Mouse (Mus musculus): ENCODE results near the gene Atxn7l3b.
"Not testable (repeated sequence)": the region's sequence is repeated elsewhere in the genome, so short reads cannot be mapped to it uniquely, and the experiment has no call there.

The Atxn7l3b gene

DNA sequence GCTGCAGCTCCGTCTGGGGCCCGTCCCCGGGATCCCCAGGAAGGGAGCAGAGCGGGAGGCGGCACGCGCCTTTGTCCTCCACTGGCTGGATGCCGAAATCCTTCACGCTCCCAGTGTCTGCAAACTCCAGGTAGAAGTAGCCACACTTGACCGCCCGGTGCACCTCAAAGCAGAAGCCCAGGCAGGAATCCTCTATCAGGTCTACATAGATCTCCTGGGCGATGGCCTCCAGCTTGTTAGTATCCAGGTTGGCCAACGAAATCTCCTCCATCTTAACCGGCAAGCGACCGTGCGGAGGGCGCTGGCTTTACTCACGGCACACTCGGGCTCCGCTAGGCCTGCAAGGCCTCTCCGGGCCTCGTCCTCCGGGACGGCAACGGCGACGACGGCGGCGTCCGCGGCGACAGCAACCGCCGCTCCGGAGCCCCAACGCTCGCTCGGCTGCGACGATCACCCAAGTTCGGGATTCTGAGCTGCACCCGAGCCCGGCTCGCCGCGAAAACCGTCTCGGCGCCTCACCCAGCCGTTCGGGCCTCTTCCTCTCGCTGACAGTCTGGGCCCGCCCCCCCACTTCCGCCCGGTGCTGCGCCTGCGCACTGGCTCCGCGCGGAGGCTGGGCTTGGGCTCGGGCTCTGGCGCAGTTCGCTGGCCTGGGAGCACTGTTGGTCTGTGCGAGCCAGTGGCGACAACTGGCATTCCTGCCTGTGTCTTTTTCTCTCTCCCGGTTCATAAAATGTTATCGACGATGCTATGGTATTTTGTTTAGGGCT lies at the start of gene Atxn7l3b:
Gene Atxn7l3b, minus strand, starts transcription at position 550 of the 770 bp plus-strand sequence.
- peak; percentile 95 for DNase-seq (ENCODE audit: low read depth, low spot score)

GRCm38 (mm10) chr10:112977586-112977985 lies 48.8 kb upstream of the Atxn7l3b start:
- DNase-seq (ENCODE audit: low read depth, low spot score), result no peak

- DNase-seq (ENCODE audit: low read depth, low spot score), result no peak
These were observed 44.7 kb upstream of the Atxn7l3b start for GRCm38 (mm10) chr10:112973286-112974026.

DNA sequence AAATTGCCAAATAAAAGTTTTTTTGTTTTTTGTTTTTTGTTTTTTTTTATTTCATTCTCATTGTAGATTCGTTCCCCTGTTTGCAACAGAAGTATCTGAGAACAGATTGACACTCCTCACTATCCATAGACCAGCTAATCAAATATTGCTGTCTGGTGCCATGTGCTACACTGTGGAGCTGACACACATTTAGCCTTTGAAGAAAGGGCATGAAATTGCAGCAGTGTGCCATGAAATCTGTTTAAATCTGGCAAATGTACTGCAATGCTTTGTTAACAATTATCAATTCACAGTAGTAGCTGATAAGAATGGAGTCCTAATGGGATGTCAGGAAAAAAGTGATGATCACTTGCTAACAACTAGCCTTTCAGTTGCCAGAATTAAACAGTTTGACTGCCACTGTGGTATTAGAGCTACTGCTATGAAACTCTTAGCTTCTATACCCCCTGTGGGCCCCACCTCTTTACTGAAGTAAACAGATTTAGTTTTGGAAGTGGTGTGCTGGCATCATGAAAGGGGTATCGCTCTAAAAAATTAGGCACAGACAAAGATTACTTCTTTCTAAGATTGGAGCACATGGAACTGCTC lies 41.3 kb upstream of the Atxn7l3b start:
- no peak for DNase-seq (ENCODE audit: low read depth, low spot score)

DNA sequence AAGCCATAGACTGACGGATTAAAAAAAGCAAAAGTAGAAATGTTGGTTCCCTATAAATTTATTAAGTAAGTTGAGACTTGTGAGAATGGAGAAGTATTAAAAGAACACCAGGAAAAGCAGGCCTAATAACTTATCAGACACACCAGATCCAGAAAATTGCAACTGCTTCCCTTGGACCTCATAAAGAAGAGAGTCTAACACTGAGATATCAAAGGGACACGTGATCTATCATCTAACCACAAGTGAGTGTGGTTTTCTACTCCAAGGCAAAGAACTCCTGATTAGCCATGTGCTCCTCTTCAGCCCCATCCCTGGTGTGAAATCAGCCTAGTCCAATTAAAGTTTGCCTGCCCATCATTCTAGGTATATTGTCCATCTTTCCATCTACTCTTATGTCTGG lies 38.8 kb upstream of the Atxn7l3b start:
- no peak for DNase-seq (ENCODE audit: low read depth, low spot score)

DNA sequence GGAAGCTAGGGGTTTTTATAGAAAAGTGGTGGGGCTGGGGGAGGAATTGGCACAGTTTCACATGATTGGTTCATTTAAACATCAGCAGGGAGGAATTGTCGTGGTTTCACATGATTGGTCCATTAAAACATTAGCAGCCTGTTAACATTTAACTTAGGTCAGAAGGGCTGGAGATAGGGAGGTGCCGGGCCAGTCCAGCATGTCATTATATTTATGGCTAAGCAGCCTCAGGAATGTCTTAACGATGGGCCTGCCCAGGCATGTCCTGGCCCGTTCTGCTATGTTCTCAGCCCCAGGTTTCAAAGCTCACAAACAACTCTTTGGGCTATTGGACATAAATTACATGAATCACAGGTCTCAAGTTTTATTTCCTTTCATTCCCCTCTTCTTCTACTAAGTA lies 33.4 kb upstream of the Atxn7l3b start:
- not testable (repeated sequence) for DNase-seq (ENCODE audit: low read depth, low spot score)

GRCm38 (mm10) chr10:112954140-112954539 lies 25.3 kb upstream of the Atxn7l3b start:
- no peak for DNase-seq (ENCODE audit: low read depth, low spot score)

- DNase-seq (ENCODE audit: low read depth, low spot score), result no peak
These were observed 19.7 kb upstream of the Atxn7l3b start for GRCm38 (mm10) chr10:112948453-112948852.

GRCm38 (mm10) chr10:112929222-112929615 lies 418 bp upstream of the Atxn7l3b start:
- no peak for DNase-seq (ENCODE audit: low read depth, low spot score)

DNA sequence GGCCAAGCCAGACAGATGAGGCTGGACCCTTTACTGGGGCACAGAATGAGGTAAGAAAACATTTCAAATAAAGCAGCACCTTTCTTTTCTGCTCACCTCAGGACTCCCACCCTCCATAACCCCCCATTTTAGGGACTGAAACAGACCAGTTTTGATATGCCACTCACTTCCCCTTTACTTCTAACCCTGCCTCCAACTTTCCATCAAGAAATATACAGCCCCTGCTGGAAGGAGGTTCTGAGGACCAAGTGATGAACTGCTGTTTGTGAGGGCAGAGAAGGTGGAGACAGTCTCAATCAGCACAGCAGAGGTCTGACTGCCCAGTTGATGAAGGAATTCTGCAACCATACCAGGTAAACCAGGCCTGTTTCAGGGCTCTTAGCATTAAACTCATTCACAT lies 1.8 kb downstream of the Atxn7l3b start:
- peak; percentile 3 for DNase-seq (ENCODE audit: low read depth, low spot score)

DNA sequence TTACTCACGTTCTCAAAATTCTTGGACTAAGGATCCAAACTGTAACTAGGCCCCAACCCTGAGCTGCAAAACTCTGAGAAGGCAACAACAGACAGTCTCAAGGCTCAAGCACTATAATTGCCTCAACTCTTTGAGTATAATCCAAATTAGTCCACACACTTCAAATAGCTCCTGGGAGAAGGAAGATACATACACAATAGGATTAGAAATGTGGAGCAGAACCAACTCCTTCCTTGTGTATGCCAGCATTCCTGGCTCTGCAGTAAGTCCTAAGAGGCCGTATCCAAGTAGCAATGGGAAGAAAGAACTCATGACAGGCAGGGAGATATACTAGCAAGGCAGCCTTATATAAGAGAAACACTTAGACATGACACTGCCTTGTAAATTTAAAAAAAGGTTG lies 2.5 kb downstream of the Atxn7l3b start:
- DNase-seq (ENCODE audit: low read depth, low spot score), result no peak

GRCm38 (mm10) chr10:112916575-112917190 lies 12.1 kb downstream of the Atxn7l3b start:
- no peak for DNase-seq (ENCODE audit: low read depth, low spot score)

DNA sequence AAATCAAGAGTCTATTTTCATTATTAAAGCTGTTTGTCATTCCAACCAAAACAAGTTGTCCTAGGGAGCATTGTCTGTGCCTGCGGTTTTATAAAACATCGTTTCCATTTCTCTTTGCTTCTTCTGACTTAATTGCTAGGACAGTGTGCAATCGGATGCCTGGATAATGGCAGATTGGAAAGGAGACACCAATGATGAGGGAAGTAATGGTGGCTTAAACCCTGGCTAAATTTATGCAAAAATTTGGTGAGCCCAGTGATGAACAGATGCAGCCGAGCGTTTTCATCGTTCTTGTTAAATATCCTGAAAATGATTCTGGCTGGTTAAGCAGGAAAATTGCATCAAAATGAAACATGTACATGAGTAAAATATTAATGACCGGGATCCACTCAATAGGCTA lies 28.6 kb downstream of the Atxn7l3b start:
- no peak for DNase-seq (ENCODE audit: low read depth, low spot score)

DNA sequence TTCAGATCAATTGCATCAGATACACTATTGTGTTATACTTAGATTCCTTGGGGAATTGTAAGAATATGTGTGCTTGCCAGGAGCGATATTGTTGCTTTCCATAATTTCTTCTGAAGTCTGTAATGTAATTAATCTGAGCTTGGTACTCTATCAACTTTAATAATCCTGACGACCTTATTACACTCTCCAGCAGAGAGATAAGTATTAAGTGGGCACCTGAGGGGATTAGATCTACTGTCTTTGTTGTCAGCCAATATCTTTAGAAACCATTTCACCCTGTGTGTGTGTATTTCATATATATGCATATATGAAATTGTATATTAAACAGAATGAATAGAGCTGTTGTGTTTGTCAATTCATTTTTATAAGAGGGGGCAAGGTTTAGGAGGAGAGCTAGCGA lies 29.0 kb downstream of the Atxn7l3b start:
- no peak for DNase-seq (ENCODE audit: low read depth, low spot score)

DNA sequence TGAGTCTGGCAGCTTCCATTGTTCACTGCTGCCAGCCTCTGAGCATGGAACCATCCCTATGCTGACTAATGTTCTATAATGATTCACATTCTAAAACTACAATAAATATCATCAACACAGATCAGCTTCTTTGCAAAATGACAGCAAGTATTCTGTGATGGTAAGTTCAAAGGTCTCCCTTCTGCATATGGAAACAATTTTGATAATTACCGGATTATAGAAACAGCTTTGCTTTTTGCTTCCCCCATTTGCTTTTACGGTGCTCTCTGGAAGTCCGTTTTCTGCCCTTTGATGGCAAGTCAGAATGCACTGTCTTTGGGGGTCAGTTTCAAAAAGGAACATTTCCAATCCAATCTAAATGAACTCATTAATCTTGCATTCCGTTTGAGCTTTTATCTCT lies 32.2 kb downstream of the Atxn7l3b start:
- DNase-seq (ENCODE audit: low read depth, low spot score), result no peak

DNA sequence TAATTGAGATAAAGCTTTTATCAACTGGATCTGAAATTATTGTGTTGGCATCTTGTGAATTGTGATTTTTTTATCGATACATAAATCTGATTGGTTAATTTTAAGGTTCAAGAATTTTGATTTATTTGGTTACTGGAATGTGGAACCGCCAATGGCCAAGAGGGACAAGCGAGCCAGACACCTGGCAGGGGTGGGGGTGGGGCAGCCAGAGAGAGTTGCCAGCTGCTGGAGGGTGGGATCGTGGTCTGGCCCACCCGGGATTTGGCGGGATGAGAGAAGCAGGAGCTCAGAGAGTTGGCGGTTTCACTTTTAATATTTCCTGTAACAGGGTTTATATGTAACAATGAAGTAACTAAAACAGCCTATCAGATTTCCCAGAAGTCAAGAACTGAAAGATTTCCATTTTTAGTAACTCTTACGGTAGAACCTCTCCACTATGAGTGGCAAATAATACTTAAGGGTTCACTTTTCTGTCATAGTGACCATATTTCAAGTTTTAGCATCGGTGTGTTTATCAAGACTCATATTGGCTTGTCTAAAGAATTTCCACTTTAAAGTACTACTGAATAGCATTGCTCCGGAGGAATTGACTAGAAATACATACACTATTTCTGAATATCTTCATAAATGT lies 35.1 kb downstream of the Atxn7l3b start:
- DNase-seq (ENCODE audit: low read depth, low spot score), result no peak

DNA sequence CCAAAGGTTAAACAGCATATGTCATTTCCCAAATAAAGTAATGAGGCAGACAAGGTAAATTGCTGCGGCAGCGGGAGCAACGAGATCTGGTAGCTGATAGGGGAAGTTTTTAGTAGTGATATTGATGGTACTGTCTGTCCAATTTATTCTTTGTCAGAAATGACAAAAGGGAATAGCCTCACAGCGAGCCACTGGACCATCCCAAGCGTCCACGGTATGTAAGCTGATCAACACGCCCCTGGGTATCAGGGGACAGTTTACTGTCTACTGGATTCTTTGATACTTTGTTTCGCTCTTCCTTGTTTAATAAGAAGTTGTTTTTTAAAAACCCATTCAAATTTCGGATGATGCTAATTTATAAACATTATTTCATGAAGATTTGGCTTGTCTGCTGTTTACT lies 44.7 kb downstream of the Atxn7l3b start:
- no peak for DNase-seq (ENCODE audit: low read depth, low spot score)

DNA sequence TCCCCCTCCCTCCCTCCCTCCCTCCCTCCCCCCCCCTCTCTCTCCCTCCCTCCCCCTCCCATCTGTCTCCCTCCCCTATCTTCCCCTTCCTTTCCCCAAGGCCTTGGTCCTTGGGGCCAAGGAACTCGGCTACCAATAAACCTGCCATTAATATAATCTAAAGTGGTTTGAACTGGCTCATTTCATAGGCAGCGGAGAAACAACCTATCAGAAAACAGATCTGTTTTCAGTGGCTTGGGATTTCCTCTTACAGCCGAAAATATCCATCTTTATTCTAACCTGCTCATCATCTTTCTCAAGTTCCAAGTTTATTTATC lies 45.2 kb downstream of the Atxn7l3b start:
- no peak for DNase-seq (ENCODE audit: low read depth, low spot score)

DNA sequence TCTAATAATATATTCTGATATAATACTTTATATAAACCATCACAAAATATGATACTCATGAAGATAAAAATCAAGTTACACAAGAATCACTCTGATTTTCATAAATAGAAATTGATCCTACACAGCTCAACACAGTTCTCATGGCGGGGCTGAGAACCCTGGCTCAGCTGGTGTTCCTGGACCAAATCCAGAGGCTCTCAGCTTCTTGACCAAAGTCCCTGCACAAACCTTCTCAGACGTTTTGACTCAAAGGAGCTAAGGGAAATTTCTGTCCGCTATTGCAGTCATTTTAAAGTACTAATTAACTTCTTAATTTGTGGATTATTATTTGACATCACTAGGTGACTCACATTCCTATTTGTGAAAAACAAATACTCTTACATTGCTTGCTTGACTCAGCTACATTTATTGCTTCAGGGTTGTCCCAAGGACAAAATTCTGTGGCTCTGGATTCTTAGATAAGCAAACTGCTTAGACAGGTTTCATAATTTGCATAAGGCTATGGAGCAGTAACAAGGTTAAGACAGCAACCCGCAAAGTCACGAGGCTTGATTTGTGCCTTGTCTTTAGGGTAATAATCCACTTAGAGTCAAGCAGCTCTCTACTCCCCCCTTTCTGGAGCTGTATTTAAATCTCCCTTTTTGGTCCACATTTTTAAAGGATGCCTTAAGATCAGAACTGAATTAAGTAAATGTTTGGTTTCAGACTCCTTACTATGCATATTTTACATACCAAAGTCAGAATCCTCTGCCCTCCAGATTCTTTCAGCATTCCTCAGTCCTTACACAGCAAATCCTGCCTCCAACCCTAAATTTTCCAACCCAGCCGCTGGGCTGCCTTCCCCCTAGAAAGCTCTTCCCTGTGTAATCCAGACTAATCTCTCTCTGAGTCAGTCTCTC lies 45.8 kb downstream of the Atxn7l3b start:
- no peak for DNase-seq (ENCODE audit: low read depth, low spot score)

DNA sequence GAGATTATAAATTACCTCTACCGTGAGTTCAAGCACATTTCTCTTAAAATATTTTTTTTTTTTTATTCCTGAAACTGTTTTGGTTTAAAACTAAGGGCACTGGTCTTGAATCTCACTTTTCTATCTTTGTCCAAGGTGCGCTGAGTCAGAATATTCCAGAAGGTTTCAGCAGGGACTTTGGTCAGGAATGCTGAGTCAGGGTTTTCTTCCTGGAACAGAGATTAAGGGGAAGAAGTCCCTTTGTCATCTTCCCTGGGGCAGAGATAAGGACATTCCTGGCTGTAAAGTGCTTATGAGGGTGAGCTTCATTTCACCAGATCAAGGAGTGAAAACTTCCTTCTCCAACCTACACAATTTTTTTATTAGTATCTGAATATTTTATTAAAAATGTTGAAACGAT lies 46.7 kb downstream of the Atxn7l3b start:
- DNase-seq (ENCODE audit: low read depth, low spot score), result no peak

Measured in CD4-positive, CD25-positive, alpha-beta regulatory T cell, adult 2 months (primary cell).